Mouse (Mus musculus) cerebellum, adult 2 months (tissue): ENCODE results near the gene Tmem63b.

Experiments
- CTCF ChIP-seq: fragments of 200-500 bp; IDR thresholded peaks from 2 replicates; pipeline ENCODE4 v1.5.1; 2011; ENCODE audit warnings: low read depth, mild to moderate bottlenecking, control low read depth, low read length, moderate library complexity, borderline replicate concordance; ENCODE audit not compliant: insufficient read depth
- POLR2A ChIP-seq: fragments of 200-500 bp; IDR thresholded peaks from 2 replicates; pipeline ENCODE4 v1.6.1; 2011; ENCODE audit warnings: low read length, control low read depth, borderline replicate concordance; ENCODE audit not compliant: insufficient read depth

DNA sequence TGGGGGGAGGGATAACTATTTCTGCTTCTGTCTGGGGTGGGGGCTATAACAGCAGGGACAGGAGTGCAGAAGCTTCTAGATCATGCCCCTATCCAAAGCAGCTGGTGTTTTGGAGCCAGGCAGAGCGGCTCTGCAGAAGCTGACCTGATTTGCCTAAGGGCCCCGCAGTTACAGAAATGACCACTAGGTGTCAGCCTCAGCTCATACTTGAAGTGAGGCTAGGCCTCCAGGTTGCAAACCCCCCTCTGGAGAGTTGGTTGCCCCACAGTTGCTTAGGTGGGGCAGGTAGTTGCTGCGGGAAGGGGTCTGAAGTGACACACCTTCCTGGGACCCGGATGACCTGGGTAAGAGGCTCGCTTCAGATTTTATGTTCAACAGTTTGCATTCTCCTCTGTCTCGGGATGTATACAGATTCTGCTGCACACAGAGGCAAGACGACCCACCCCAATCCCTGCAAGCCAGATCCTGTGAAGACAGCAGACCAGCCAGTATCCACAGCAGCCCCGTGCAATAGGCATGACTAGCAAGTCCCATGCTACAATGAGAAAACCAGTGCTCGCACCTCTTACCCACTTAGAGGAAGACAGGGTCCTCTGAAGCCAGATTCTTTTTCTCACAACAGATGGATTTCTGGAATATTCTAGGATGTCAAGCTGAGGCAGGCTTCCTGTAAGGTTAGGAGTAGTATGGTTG is 44.6 kb upstream of the Tmem63b start:
- TF ChIP-seq POLR2A (no peak), CTCF (peak; percentile 96)
